Comparison of ENCODE assay signal across 14 mouse cellular contexts in the genomic region with DNA sequence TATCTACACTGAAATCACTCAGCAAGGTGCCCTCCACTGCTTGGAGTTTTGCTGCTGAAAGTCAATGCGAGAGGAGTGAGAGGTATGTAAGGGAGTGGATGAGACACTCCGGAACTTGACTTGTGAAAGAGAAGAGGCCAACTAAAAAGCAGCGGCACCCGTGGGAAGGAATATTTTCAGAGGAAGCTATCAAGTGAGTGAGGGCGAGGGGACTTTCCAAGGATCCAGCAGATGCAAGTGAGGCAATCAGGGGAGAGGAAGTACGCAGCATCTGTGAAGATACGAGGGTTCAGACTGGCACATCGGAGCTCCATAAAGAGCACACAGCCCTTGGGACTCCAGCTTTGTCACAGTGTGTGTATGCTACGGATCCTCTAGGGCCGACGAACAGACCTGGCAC. TPM values are rescaled to one million over a fixed set of nuclear protein-coding genes. Genes with fewer than 3 reads are reported as not detected.
DNase-seq lines count a peak whose midpoint lies in the region; ATAC-seq and TF ChIP-seq lines count a peak whose summit lies in the region.
"Had no signal": no experiment of that assay in that cellular context is flagged by ENCODE, and none has a peak within 500 bp of the region (broad histone marks: within the 10 kb centered on the region; RNA-seq: fewer than 3 reads in every experiment).

No protein-coding gene starts in this region.

- TF ChIP-seq POLR2A in heart, adult 2 months (IDR thresholded peaks at IDR 0.05; ENCODE audit: insufficient read depth, low read depth, low read length) = no peak

- ATAC-seq in hindbrain, postnatal 0 days = no peak
- ATAC-seq in megakaryocyte progenitor cell, adult 5-6 weeks (replicated peaks; ENCODE audit: poor library complexity) = no peak; the same call in 1 of the 2 replicates
- ATAC-seq: forebrain, embryonic 16.5 days had no signal

- no peak overlapping the region for H3K4me3 ChIP-seq in heart, adult 2 months
- H3K4me3 ChIP-seq in hindbrain, postnatal 0 days (ENCODE audit: low read length) = no peak overlapping the region
- H3K4me3 ChIP-seq: erythroblast, embryonic 14.5 days; hindbrain, embryonic 15.5 days; limb, embryonic 13.5 days had no signal

- no peak for TF ChIP-seq CTCF in heart, adult 2 months (IDR thresholded peaks at IDR 0.05)
- no peak for TF ChIP-seq CTCF in hindbrain, postnatal 0 days (IDR thresholded peaks at IDR 0.05; ENCODE audit: low read depth)

- peak overlapping the region; percentile 66 for H3K27ac ChIP-seq in heart, adult 2 months
- H3K27ac ChIP-seq in hindbrain, postnatal 0 days = no peak overlapping the region
- H3K27ac ChIP-seq: hindbrain, embryonic 15.5 days; limb, embryonic 13.5 days had no signal

- no peaks in the 10 kb centered on the region for H3K9me3 ChIP-seq in hindbrain, postnatal 0 days (ENCODE audit: low read length)
- H3K9me3 ChIP-seq: hindbrain, embryonic 15.5 days; limb, embryonic 13.5 days had no signal

- H3K79me2 ChIP-seq in heart, adult 2 months (replicated peaks; ENCODE audit: control insufficient read depth, insufficient read depth, low read length) = no peaks in the 10 kb centered on the region

- H3K9ac ChIP-seq in heart, adult 2 months (ENCODE audit: low read depth, low read length) = no peak overlapping the region
- H3K9ac ChIP-seq in hindbrain, postnatal 0 days (replicated peaks; ENCODE audit: low read length) = no peak overlapping the region
- H3K9ac ChIP-seq: hindbrain, embryonic 15.5 days; limb, embryonic 13.5 days had no signal

- WGBS in heart, adult 2 months = 36% methylated on average over 11 of the region's 11 CpGs
- WGBS in hindbrain, postnatal 0 days = 83% methylated on average over 11 of the region's 11 CpGs

- peak in 1 of 2 experiments; percentile 33 for DNase-seq in heart, adult 2 months
- DNase-seq in heart, postnatal 25 days (ENCODE audit: low spot score) = no peak
- DNase-seq in A20 (ENCODE audit: low read depth, low spot score) = peak; percentile 46
- peak; percentile 44 for DNase-seq in T-cell, adult 2 months (ENCODE audit: low spot score)
- peak; percentile 28 to 29 for DNase-seq in lung, postnatal 4 days
- no peak for DNase-seq in yolk sac, embryonic 10.5 days (ENCODE audit: low spot score)
- no peak for DNase-seq in hindbrain, postnatal 0 days (ENCODE audit: low spot score)
- DNase-seq: cerebellum, postnatal 14 days; gastrocnemius, postnatal 10 days had no signal

- H3K4me2 ChIP-seq in hindbrain, postnatal 0 days (ENCODE audit: low read depth, low read length) = no peak overlapping the region
- H3K4me2 ChIP-seq: hindbrain, embryonic 15.5 days; limb, embryonic 13.5 days had no signal

- H3K4me1 ChIP-seq in heart, adult 2 months (ENCODE audit: control insufficient read depth, insufficient read depth, low read length) = peaks cover 20% of the 10 kb centered on the region
- H3K4me1 ChIP-seq in hindbrain, postnatal 0 days (ENCODE audit: insufficient read depth, low read length) = peaks cover 7% of the 10 kb centered on the region; the same call in 1 of the 2 replicates

- intact Hi-C loops in heart, adult 2 months (cut with DNase I) = loop anchor here (5.0 kb wide), 1 partner anchor 116 kb away; a partner anchor contains a TSS
- intact Hi-C loops in heart, postnatal 25 days (cut with DNase I) = loop anchor here (5.0 kb wide), 1 partner anchor 66 kb away; no protein-coding TSS in a partner anchor

- no peak for TF ChIP-seq EP300 in heart, adult 2 months (IDR thresholded peaks at IDR 0.05; ENCODE audit: insufficient read depth, low read depth, low read length)

- peaks cover 7% of the 10 kb centered on the region for H3K36me3 ChIP-seq in heart, adult 2 months (ENCODE audit: control insufficient read depth, insufficient read depth, low read length)
- no peaks in the 10 kb centered on the region for H3K36me3 ChIP-seq in hindbrain, postnatal 0 days (ENCODE audit: insufficient read depth, low read length)
- H3K36me3 ChIP-seq: hindbrain, embryonic 15.5 days; limb, embryonic 13.5 days had no signal

- H3K27me3 ChIP-seq in heart, adult 2 months (ENCODE audit: control insufficient read depth, insufficient read depth, low read length) = no peaks in the 10 kb centered on the region
- H3K27me3 ChIP-seq in hindbrain, postnatal 0 days (ENCODE audit: insufficient read depth, low read length) = no peaks in the 10 kb centered on the region
- H3K27me3 ChIP-seq: hindbrain, embryonic 15.5 days; limb, embryonic 13.5 days had no signal

RNA-seq across cellular contexts. Expression of a gene that starts 2.5 kb away (rescaled TPM):
- 100 to 1,000 TPM; 101 to 113 TPM for total RNA-seq in heart, adult 2 months (2021)
- 12.8 and 34.5 TPM in 2 replicates for polyA plus RNA-seq in heart, adult 2 months (2012; rRNA removed)
- 100 to 1,000 TPM; 103 to 105 TPM for total RNA-seq in heart, postnatal 25 days (2021)
- 17.1 and 19.0 TPM in 2 replicates for total RNA-seq in hindbrain, postnatal 0 days (2014; rRNA removed)
- 78.6 and 85.8 TPM in 2 replicates for polyA plus RNA-seq in hindbrain, postnatal 0 days (2015; fragmentation: Nextera tagmentation; extraction: Ambion mirVana)
- 151 and 181 TPM in 2 replicates for total RNA-seq in megakaryocyte progenitor cell, adult 5-6 weeks (2015)
- total RNA-seq in megakaryocyte progenitor cell, adult 5-6 weeks (2017) = 128 and 136 TPM in 2 replicates

Comparison
In these comparisons a context has a peak if more than half of its experiments do, and no peak if none do; other contexts are left out.
1. DNase-seq: peak in A20 (single experiment), T-cell, adult 2 months (single experiment) and lung, postnatal 4 days (2 of 2); none in heart, postnatal 25 days (single experiment), yolk sac, embryonic 10.5 days (single experiment) and hindbrain, postnatal 0 days (single experiment).